Mouse (Mus musculus) activated CD4-positive, CD25-positive, alpha-beta regulatory T cell, adult 9 weeks (primary cell): ENCODE results near the gene Lmod1. TPM values are rescaled to one million over a fixed set of nuclear protein-coding genes. Genes with fewer than 3 reads are reported as not detected.

Experiments
- polyA plus RNA-seq: library from polyadenylated mRNA; unstranded; fragments of 100-300 nt; shearing (Covaris generic); gene quantifications from one replicate; pipeline ENCODE4 v1.2.1, GENCODE M21; 2017

The Lmod1 gene
- polyA plus RNA-seq, result not detected

DNA sequence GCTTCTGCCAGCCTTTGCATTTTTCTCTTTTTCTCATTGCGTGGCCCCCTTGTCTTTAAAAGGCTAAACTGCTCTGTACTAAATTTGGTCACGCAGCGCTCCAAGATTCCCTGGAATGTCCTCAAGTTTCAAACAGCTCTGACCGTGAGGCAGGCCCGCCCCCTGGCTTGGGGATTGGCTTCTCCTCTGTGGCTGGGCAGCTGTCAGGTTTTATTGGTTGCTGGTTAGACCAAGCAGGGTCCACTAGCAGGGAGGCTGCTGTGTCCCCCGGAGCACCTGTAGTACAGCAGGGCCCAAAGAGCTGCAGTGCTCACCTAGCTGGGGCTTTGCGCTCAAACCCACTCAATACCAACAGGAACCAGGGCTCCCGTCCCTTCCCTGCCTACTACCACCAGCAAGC is at the start of gene Lmod1:
Gene Lmod1, plus strand, starts transcription at position 237 of the 400 bp plus-strand sequence.

DNA sequence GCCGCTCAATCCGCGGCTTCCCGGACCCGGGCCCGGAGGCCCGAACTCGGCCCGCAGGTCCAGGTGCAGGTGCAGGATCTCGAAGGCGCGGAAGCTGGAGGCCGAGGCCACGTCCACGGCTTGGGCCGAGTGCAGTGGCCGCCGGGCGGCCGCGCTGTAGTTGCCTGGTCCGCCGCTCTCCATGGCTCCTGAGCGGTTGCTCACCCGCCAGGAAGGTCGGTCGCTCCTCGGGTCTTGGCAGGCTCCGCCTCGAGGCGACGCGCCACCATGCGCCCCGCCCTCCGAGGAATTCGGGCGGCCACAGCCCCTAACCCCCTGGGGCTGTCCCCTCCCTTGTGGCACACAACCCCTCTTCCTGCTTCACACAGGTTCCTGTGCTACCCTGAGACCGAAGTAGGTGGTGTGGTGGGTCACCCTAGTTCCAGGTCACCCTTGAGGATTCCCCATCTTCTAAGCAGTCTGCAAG is 40.7 kb upstream of the Lmod1 start, which contains the start of gene Rnpep:
Gene Rnpep, minus strand, starts transcription at position 259 of the 466 bp plus-strand sequence.

DNA sequence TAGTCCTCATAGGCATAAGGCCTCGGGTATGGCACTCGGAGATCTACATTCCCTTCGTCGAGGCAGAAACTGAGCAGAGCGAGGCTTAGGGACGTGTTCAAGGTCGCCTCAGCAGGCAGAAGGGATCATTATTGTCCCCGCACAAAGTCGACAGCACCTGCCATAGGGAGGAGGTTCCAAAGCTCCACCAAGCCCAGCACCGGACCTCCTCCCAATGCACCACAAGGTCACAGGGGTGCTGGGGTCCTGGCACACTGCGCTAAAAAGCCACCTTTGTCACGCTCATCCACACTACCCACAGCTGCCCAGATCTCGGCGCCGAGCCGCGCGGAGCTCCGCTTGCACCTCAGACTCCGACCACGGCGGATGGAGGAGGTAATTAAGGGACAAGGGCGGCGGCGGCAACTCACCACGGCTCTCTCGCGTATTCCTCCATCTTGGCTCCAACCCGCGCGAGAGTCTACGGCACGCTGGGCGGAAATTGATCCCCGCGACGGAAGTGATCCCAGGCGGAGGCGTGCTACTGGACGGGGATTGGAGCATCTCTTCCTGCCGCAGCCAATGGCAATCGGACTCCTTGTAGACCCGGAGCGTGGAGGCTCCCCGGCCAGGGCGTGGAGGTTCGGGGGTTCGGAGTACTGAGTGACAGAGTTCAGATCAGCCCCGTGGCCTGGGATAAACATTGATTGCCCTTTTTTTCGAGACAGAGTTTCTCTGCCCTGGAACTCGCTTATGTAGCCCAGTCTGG is 11.1 kb upstream of the Lmod1 start, which contains the start of gene Timm17a:
Gene Timm17a, minus strand, starts transcription at position 495 of the 748 bp plus-strand sequence.

GRCm38 (mm10) chr1:135374868-135375581 is 50.4 kb downstream of the Lmod1 start, which contains the start of gene Shisa4:
TSS of gene Shisa4 (minus strand) at chr1:135375237.

Other genes starting within 250 kb of the Lmod1 start
- gene Lgr6, start 219.5 kb upstream of the Lmod1 start, polyA plus RNA-seq, result 0.05 TPM
- gene Ptpn7, start 192.1 kb upstream of the Lmod1 start, polyA plus RNA-seq, result 331 TPM
- gene Arl8a, start 178.0 kb upstream of the Lmod1 start, polyA plus RNA-seq, result 8.7 TPM
- gene Gpr37l1, start 157.1 kb upstream of the Lmod1 start, polyA plus RNA-seq, result not detected
- not detected for gene Elf3, start 66.2 kb upstream of the Lmod1 start, polyA plus RNA-seq
- 38.1 TPM for gene Rnpep, start 40.7 kb upstream of the Lmod1 start, polyA plus RNA-seq
- gene Timm17a, start 11.0 kb upstream of the Lmod1 start, polyA plus RNA-seq, result 135 TPM
- not detected for gene Shisa4, start 50.4 kb downstream of the Lmod1 start, polyA plus RNA-seq
- gene Ipo9, start 105.7 kb downstream of the Lmod1 start, polyA plus RNA-seq, result 74.6 TPM